Mouse (Mus musculus) spleen, adult 18-20 months (tissue): ENCODE results near the gene Amz2.

Experiments
- DNase-seq, 2 experiments: peaks; one replicate each; pipeline ENCODE4 v3.0.0; 2022; ENCODE audit warnings: mixed read lengths in 2 of 2

Gene Amz2

GRCm38 (mm10) chr11:109496475-109496993, 70.8 kb downstream of the Amz2 start:
- DNase-seq: no peak

GRCm38 (mm10) chr11:109496996-109497714, 71.4 kb downstream of the Amz2 start:
- DNase-seq: no peak

GRCm38 (mm10) chr11:109497990-109498389, 72.2 kb downstream of the Amz2 start:
- no peak for DNase-seq

GRCm38 (mm10) chr11:109500206-109500605, 74.5 kb downstream of the Amz2 start:
- DNase-seq: no peak
